Mouse (Mus musculus): ENCODE results near the gene Ccdc9.

GRCm38 (mm10) chr7:16257830-16258229, 28.8 kb downstream of the Ccdc9 start:
- no peak for TF ChIP-seq CTCF (conservative IDR thresholded peaks at IDR 0.05; ENCODE audit: insufficient read depth, insufficient read length, low read depth, low read length)
- no peak for TF ChIP-seq POLR2A (IDR thresholded peaks at IDR 0.05; ENCODE audit: low read depth, low read length)
